Mouse (Mus musculus) c-Kit-positive CD71-negative TER-119-negative erythroid progenitor cells, embryonic 14.5 days (primary cell): ENCODE measurements around the gene Iqsec1.

Source experiments
- DNase-seq: peaks from one replicate; pipeline ENCODE4 v3.0.0-alpha.2; 2013; ENCODE audit warnings: low read depth

The Iqsec1 gene

DNA sequence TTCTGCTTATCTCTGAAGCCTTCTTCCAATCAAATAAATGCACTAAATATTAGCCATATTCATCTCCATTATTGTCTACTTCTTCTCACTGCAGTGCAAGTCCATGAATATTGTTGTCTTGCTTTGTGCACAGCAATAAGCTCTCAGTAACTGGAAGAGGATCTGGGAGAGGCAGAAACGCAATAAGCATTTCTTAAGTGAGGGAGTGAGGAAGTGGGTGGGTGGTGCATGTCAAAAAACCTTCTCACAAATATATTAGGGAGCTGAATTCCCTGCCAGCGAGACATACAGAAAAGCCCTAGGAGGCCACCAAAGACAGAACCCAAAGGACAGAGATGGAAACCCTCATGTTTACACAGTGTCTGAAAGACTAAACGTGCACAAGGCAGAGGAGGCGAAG, 35.1 kb downstream of the Iqsec1 start:
- DNase-seq, result no peak

DNA sequence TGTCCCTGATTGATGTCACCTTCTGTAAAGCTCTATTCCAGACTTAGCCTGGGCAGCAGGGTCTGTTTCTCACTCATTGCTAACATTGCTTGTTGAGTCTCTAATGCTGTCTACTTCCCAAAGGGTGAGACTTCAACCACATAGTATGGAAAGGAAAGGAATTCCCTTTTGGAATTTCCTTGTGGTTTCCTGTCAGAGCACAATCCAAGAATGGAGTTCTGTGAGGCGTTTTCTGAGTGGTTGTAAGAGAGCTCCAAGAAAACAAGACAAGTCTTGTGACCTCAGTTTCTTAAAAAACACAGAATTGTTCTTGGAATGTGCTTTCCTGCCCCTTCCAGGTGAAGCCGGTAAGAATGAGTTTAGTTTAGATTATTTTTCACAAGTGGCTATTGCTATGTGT, 37.5 kb downstream of the Iqsec1 start:
- no peak for DNase-seq

DNA sequence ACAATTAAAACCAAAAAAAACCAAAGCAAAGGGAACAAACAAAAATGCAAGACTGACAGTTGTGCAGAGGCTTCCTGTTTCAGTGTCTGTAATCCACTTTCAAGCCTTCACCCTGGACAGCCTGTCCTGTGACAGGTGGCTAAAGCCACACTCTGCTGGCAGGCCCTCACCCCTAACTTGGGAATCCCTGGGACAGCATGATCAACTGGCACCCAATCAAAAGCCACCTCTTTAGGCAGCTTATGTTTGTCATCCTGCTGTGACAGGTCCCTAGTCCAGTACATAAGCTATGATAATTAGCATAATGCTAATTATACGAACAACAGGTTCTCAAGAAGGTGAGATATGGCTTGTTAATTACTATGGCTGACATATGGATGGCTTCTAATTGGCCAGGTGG, 40.4 kb downstream of the Iqsec1 start:
- DNase-seq, result no peak

DNA sequence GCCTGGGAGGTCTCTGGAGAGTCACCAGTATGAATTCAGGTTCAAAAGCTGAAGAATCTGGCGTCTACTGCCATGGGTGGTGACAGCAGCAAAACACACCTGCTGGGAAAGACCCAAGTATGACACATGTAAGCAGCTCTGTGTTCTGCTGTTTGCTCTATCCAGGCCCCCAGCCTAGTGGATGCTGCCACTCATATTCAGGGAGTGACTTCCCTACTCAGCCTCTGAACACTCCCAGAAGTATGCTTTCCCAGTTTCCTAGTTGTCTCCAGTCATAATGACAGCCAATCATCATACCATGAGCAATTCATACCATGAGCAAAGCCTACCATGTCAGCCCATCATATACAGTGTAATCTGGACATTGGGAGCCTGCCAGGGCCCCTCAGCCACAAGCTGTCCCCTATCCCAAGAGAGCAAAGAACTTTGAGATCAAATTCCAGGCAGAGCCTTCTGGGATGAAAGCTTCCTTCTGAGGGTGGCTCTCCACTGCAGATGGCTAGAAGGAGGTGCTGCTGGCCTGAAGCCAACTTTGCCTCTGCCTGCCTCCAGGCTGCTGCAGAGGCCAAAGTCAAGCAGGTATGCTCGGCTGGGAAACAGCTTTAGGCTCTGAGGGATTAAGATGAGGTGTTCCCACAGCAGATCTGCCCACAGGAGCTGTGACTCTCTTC, 42.8 kb downstream of the Iqsec1 start:
- DNase-seq, result no peak

DNA sequence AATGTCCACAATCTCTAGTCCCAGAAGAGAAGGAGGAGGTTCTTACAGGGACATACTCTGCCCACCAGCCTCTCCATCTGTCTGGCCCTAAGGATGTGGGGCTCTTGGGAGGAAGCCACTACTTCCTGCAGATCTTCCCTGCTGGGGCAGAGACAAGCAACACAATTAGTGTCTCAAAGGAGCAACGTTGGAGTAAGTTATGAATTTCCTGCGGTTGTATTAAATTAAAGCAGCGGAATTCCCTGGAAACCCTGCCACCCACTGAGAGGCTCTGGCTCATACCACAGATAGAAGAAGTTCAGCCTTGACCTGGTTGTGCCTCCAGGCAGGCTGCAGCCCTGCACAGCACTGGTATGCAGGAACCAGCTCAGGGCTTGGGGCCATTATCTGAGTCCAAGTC, 47.2 kb downstream of the Iqsec1 start:
- no peak for DNase-seq

DNA sequence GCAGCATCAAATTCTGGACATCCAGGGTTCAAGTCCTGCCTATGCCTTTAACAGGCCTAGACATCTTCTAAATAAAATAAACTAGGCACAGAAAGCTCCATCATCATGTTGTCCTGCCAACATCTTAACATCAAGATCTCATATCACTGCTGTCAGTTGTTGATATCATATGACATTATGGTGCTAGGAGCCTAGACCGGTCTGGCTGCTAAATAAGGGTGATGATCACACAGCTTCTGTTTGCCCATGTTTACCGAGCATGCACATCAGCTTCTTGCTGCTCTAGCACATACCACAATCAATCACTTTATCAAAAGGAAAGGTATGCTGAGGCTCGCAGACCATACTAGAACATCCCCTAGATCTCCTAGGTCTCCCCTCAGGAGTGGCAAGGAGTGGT, 54.8 kb downstream of the Iqsec1 start:
- no peak for DNase-seq

DNA sequence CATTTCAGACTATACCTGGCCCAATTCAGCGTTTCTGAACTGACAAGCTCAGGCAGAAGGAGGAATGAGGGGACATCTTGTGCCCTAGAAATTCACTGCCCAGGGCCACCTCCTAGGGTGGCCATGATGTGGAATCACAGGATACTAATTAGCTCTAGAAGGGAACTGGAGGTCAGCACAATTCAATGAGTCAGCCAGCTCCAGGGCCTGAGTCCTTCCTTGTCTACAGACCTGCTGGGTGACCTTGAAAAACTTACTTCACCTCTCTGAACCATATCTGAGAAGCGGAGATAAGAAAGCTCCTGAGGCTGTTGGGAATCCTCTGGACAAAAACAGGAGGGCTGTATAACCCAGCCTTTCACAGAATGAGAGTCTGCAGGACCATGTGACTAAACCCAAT, 59.7 kb downstream of the Iqsec1 start:
- no peak for DNase-seq

DNA sequence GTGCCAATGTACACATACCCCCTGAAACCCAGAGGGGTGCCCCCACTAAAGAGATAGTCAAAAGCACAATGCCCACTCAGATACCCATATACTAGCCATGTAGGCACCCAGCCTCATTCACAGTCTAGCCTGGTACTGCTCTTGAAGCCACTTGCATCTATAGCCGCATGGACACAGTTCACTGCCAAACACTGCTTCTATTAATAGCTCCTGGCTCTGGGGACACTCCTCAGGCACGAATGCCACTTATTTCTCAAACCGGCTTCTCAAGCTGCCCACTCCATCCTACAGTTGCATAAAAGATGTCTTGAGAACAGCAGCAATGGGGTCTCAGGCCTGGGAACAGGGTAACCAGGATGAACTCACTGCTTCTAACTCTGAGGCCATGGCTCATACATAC, 63.0 kb downstream of the Iqsec1 start:
- DNase-seq, result no peak

DNA sequence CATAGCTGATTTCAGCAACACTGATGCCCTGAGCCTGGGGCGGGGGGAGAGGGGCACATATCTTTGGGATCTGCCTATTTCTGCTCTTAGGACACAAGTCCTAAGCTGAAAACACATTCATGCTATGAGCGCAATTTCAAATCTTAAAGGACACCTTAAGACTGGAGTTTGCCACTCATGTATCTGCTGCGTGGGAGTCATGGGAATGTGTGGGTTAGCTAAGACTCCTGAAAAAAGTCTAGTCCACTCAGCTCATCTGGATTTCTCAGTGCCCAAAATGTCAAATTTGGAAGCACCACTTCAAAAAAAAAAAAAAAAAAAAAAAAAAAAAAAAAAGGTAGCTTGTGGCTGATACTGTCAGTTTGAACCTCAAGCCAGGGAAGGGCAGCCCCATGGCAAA, 63.7 kb downstream of the Iqsec1 start:
- no peak for DNase-seq

DNA sequence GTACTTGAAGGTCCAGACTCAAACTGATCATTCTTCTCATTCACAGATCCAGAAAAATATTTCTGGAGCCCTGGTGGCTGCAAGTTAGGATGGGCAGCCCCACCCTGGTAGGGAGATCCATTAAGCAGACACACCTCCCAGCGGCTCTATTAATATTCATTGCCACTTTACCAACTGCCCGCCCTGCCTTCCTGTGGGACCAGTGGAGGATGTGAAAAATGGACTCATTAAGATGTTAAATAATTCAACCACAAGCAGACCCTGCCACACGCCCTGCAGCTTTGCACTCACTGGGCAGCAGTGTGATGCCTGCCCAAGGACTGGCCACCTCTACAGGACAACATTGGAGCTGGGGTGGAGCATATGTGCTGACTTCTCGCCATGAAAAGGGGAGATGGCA, 64.1 kb downstream of the Iqsec1 start:
- no peak for DNase-seq

DNA sequence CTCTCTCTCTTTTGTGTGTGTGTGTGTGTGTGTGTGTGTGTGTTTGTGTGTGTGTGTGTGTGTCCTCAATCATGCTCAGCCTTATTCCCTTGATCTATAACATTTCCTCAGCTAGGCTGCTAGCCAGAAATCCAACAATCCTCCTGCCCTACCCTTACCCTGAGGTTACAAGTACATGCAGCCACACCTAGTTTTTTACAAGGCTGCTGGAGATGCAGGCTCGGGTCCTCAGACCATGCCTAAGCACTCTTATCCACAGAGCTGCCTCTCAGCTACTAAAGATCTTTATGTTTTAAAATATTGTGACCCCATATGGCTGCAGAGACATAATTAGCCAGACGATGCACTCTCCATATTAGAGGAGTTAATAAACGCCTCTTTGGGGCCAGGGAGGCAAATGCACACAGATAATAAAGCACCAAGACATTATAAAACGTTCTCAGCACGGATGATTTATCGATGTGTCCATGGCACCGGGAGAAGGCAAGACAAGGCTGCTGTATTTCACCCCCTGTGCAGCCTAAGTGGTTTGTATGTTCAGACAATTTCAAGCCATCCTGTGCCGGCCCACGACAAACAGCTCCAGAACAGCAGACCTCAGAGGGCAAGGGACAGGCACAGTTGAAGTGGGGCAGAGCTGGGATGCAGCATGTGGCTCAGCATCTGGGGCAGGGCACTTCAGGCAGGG, 67.1 kb downstream of the Iqsec1 start:
- no peak for DNase-seq

DNA sequence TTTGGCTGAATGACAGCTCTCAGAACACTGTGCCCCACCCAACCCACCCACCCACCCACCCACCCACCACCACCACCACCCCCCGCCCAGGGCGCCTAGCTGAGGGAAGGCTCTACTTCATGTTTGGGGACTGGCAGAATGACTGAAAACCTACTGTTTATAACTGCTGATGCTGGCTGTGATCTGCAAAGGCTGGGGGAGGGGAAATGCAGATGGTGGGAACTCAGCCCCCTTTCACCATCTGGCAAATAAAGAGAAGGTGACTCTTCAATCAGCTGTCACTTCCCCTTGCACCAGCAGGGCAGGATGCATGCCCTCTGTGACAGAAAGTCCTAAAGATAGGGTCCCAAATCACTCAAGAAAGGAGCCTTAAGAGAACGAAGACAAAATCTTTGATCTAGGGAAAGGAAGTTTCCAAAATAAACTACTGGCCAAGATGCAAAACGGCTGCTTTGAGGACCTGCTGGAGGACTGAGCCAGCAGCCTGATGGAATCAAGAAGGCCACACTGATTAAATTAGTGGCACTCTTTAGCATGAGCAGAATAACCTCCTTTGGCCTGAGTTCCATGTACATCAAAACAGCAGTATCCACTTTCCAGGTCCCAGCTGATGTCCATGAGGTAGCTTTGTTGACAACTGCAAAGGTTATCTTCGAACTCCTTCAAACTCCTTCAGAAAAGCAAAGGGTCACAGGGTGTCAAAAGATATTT, 67.8 kb downstream of the Iqsec1 start:
- DNase-seq, result no peak

DNA sequence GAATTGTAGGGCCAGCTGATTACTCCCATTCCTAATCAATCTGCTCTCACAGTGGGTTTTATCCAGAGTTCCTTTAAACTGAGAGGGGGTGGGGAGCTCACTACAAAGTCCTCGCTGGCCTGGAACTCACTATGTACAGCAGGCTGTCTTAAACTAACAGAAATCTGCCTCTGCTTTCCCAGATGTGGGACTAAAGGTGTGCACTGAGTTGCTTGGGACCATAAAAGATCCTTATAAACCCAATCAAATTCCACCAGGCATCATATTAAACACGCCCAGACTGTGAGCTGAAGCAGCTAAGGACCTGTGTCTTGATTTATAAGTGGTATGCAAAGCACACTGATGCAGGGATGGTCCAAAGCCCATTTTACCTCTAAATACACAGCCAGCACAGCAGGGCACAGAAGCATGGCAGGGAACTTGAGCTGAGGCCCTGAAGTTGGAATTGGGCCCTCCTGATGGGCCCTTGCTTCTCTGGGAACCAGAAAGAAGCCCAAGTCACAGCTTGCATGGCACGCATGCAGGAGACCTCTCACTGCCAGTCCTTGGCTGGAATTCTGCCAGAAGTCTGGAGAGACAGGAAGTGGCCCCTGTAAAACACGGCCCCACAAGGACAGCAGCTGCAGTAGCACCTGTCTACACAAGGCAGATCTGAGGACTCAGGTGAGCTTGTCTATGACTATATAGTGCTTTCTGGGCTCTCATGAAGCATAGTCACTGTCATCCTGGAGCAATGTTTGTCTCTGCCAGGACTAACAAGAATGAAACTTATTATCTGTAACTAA, 68.7 kb downstream of the Iqsec1 start:
- no peak for DNase-seq

DNA sequence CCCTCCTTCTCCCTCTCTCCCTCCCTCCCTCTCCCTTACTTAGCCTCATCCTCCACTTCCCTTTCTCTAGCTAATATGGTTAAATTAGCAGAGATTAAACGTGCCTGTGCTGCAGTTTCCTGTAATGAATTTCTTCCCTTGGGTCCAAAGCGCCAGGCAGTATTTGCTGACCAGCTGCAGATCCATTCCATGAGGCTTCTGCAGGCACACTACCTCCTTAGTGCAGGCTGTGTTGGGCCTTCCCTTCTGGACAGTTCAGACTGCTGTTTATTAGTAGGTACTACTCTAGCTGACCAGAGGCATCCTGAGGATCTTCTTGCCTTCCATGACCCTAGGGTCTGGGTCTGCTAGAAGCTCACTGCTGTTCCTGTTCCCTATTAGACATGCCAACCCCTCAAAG, 72.9 kb downstream of the Iqsec1 start:
- no peak for DNase-seq

DNA sequence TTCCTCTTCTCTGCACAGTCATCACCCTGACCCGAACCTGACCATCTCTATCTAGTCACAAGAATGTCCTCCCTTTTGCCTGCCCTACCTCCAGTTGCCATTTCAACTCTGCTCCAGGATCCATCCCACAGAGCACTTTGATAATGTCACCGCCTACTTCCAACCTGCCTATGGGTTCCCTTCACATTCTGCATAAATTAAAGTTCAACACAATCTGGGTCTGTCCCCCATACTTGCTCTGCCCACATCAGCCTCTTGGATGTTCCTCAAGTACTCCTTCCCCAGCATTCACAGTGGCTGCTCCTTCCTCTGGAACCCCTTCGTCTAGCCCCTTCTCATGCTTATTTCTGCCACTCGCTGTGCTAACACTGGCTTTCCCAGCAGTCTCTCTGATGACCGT, 74.7 kb downstream of the Iqsec1 start:
- DNase-seq, result no peak

DNA sequence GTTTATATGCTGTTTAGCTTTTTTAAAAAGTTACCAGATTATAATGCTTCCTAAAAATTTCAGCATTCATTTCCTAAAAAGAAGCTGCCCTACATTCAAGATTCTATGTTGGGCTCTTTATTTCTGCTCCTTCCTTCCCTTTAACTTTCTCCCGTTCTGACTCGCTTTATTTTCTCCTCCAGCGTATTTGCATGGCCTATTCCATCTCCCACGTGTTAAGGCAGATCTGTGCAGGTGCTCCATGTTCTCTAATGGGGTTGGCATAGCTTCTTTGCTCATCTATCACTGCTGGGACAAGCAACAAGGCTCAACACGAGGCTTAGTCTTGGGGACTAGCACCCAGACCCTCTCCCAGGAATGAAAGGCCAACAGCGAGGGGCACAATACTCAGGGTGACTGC, 75.7 kb downstream of the Iqsec1 start:
- DNase-seq, result no peak

DNA sequence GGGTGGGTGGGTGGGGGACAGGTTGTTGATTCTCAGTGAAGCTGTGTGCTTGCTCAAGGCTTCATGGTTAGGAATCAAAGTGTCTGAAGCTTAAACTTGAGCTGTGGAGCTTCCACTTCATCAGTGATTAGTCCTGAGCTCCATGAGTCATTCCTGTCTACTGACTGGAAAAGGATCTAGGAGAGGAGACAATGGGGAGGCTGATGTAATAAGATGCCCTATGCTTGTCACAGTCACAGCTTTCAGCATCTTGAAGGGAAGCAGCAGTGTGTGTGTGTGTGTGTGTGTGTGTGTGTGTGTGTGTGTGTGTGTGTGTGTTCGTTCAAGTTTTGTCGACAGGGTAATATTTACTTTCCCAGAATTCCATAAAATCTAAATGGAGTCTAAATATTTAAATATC, 84.3 kb downstream of the Iqsec1 start:
- DNase-seq, result no peak

DNA sequence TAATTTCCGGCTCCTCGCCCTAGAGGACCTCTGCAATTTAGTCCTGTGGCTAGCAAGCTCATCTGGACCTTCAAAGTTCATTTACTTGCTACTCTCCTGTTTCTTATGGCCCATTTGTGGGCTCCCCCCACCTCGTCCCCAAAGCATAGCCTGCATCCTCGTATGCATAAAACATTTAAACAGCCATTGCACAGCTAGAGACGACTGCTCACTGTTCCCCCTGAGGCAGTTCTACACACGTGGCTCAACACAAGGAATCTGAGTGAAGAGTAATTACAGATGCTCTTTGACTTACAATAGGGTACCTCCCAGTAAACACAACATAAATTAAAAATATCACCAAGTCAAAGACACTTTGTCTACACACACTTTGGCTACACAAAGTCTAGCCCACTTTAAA, 88.2 kb downstream of the Iqsec1 start:
- DNase-seq, result no peak

DNA sequence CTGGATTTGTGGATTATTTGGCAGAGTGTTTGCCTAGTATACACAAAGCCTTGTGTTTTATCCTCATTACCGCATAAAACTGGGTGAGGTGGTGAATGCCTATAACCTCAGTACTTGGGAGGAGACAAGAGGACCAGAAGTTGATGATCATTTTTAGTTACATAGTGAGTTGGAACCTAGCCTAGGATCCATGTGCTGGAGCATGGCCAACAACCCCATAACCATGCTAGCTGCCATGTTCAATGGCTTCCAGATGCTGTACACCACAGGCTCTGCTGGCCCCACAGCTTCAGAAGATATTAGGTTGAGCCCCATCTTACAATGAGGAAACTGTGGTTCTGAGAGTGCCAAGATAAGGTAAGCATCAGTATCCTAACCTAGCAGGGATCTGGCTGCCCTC, 89.2 kb downstream of the Iqsec1 start:
- DNase-seq, result no peak

DNA sequence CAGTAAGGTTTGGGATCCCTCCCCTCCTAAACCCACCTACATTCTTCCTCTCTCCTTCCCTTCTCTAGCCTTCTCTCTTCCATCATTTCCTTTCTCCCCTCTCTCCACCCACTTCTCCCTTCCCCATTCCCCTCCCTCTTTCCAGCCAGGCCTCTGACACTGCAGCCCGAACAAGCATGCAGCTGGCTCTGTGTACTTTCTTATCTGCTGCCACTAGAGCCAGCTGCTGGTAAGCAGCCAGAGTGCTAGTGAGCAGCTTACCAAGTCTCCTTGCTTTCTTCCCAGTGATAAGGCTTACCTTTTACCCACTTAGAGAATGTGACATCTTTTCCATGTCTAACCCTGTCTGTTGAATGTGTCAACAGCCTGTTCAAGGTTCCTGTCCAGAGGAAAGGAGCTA, 90.4 kb downstream of the Iqsec1 start:
- no peak for DNase-seq

DNA sequence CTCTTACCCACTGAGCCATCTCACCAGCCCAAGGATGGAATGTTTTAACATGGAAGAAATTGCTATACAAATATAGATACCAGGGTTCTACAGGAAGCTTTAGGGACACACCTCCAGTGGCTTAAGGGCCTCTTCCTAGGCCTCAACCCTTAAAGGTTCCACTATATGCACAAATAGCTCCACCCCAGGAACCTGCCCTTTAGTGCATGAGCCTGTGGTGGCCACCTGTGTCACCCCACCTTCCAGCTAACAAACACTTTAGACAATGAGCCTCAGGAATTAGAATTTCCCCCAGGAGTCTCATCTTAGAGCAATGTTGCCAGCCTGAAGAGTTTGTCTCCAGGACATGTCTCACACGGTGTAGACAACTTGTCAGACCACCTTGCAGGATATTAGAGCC, 96.1 kb downstream of the Iqsec1 start:
- DNase-seq, result no peak

DNA sequence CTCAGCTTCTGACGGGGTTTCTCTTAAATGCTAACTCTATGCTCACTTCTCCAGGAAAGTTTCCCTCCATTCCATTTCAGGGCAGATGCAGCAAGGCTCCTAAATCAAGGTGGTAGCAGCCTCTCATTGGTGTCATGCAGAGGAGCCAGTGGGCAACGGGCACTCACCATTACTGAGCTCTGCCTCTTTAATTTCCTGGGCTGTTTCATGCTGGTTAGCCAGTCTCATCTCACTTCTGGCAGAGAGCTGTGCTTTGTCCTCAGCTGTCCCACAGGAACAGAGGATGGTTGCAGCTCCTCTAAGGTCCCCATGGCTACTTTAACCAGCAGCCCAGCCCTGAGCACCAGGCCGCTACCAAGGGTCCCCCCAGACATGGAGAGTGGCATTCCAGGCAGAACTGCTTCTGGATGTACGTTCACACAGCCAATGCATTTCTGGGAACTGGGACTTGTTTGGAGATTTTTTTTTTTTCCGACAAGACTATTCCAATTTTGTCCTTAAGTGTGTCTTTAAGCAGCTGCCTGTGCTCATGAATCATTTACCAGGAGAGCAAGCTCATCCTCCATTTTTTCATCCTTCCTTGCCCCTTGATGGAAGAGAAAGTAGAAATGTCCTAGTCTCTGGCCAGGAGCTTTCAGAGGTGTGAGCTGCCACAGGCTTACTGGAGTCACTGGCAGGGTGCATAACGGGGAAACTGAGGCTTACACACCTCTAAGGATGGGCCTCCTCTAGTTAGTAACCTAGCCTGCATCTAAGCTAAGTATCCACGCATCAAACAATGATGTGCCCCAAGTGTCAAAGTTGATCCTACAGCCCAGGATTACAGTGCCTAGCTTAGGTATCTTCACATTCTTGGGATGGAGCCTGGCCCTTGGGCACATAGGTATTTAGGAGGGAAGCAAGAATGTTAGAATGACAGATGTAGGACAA, 98.9 kb downstream of the Iqsec1 start:
- no peak for DNase-seq
